Mouse (Mus musculus) kidney, adult 2 months (tissue): ENCODE data around the gene Wasf3.

Experiments
- CTCF ChIP-seq: fragments of 200-500 bp; conservative IDR thresholded peaks from 2 replicates; pipeline ENCODE4 v1.5.1; 2011; ENCODE audit warnings: low read depth, mild to moderate bottlenecking, control low read depth, low read length, moderate library complexity, mixed read lengths; ENCODE audit not compliant: insufficient read depth, insufficient read length
- POLR2A ChIP-seq: fragments of 200-500 bp; IDR thresholded peaks from one replicate; pipeline ENCODE4 v1.6.1; 2011; ENCODE audit warnings: low read depth, low read length, control low read depth

DNA sequence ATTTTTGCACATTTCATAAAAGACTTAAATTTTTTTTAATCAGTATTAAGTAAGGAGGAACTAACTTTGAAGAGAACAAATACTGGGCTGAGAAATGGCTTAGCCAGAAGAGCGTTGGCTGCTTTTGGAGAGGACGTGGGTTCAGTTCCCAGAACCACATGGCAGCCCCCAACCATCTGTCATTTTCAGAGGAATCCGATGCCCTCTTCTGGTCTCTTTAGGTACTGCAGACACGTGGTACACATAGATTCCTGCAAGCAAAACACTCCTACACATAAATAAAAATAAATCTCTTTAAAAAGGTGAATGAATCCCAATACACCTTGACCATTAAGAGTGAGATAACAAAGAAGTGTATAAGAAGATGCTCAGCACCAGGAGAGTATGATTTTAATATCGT lies 55.5 kb downstream of the Wasf3 start:
- TF ChIP-seq POLR2A (no peak), CTCF (no peak)
